Mouse (Mus musculus) C2C12 (cell line): ENCODE results near the gene Man1b1.

Experiments
- CEBPB ChIP-seq: IDR thresholded peaks from one replicate; pipeline ENCODE4 v1.6.1; 2011; ENCODE audit warnings: low read depth, mild to moderate bottlenecking, control low read depth, moderate library complexity
- CTCF ChIP-seq: IDR thresholded peaks from one replicate; pipeline ENCODE4 v1.5.1; 2011; ENCODE audit not compliant: control insufficient read depth, insufficient read depth, insufficient read length
- FOSL1 ChIP-seq: IDR thresholded peaks from one replicate; pipeline ENCODE4 v1.8.0; 2011; ENCODE audit warnings: mild to moderate bottlenecking, low read length; ENCODE audit not compliant: poor library complexity, insufficient read depth, severe bottlenecking
- MAX ChIP-seq: IDR thresholded peaks from one replicate; pipeline ENCODE4 v1.6.1; 2011; ENCODE audit warnings: mild to moderate bottlenecking, control low read depth
- MYOD1 ChIP-seq: IDR thresholded peaks from one replicate; pipeline ENCODE4 v1.6.1; 2011; ENCODE audit warnings: low read depth; ENCODE audit not compliant: control insufficient read depth, insufficient read length
- MYOG ChIP-seq: IDR thresholded peaks from one replicate; pipeline ENCODE4 v1.6.1; 2011; ENCODE audit not compliant: control insufficient read depth, insufficient read length; ENCODE audit errors: extremely low read depth
- USF1 ChIP-seq: IDR thresholded peaks from one replicate; pipeline ENCODE4 v1.6.1; 2011; ENCODE audit warnings: low read depth, mild to moderate bottlenecking, control low read depth, moderate library complexity

- TF ChIP-seq CTCF: no peak
- TF ChIP-seq CEBPB: no peak
- no peak for TF ChIP-seq MAX
- no peak for TF ChIP-seq USF1
- TF ChIP-seq MYOD1: no peak
- TF ChIP-seq MYOG: no peak
- no peak for TF ChIP-seq FOSL1
Measured at GRCm38 (mm10) chr2:25293706-25294105, 38.4 kb upstream of the Man1b1 start.
